Mouse (Mus musculus) MEL (cell line): ENCODE results near the gene Rag2.

Experiments used
- CTCF ChIP-seq, 3 experiments: IDR thresholded peaks in 2 of 3; conservative IDR thresholded peaks in 1 of 3; 2 replicates each; pipeline ENCODE4 v1.5.1; 2011 to 2012; ENCODE audit warnings: low read length in 3 of 3, low read depth in 2 of 3, mild to moderate bottlenecking in 2 of 3, improper control_type of control experiment in 1 of 3, inconsistent platforms in 1 of 3, mixed read lengths in 1 of 3, moderate library complexity in 1 of 3; ENCODE audit not compliant: control insufficient read depth in 1 of 3, insufficient read depth in 1 of 3, poor library complexity in 1 of 3, severe bottlenecking in 1 of 3
- E2F4 ChIP-seq: IDR thresholded peaks from 2 replicates; pipeline ENCODE4 v1.6.1; 2011; ENCODE audit warnings: low read depth, low read length, improper control_type of control experiment, borderline replicate concordance
- ELF1 ChIP-seq: IDR thresholded peaks from 2 replicates; pipeline ENCODE4 v1.6.1; 2014; ENCODE audit warnings: low read depth, mild to moderate bottlenecking, inconsistent platforms, low read length, improper control_type of control experiment, moderate library complexity
- EP300 ChIP-seq, 2 experiments: IDR thresholded peaks; 2 replicates each; pipeline ENCODE4 v1.6.1; 2011; ENCODE audit warnings: improper control_type of control experiment in 2 of 2, low read length in 2 of 2, low read depth in 1 of 2, mild to moderate bottlenecking in 1 of 2
- ETS1 ChIP-seq: IDR thresholded peaks from 2 replicates; pipeline ENCODE4 v1.6.1; 2012; ENCODE audit warnings: low read depth, mild to moderate bottlenecking, inconsistent platforms, low read length, improper control_type of control experiment, moderate library complexity
- NELFE ChIP-seq: IDR thresholded peaks from 2 replicates; pipeline ENCODE4 v1.6.1; 2011; ENCODE audit warnings: low read depth, low read length, improper control_type of control experiment
- NRF1 ChIP-seq: IDR thresholded peaks from 2 replicates; pipeline ENCODE4 v1.6.1; 2014; ENCODE audit warnings: low read depth, mild to moderate bottlenecking, inconsistent platforms, low read length, improper control_type of control experiment, moderate library complexity; ENCODE audit not compliant: poor library complexity, insufficient read depth, severe bottlenecking
- RCOR1 ChIP-seq: IDR thresholded peaks from 2 replicates; pipeline ENCODE4 v1.6.1; 2012; ENCODE audit warnings: low read depth, mild to moderate bottlenecking, inconsistent platforms, low read length, improper control_type of control experiment
- USF1 ChIP-seq: IDR thresholded peaks from 2 replicates; pipeline ENCODE4 v1.6.1; 2014; ENCODE audit warnings: low read depth, mild to moderate bottlenecking, inconsistent platforms, low read length, improper control_type of control experiment, moderate library complexity
- ZC3H11A ChIP-seq: IDR thresholded peaks from 2 replicates; pipeline ENCODE4 v1.6.1; 2012; ENCODE audit warnings: low read depth, mild to moderate bottlenecking, inconsistent platforms, low read length, improper control_type of control experiment

GRCm38 (mm10) chr2:101620899-101621298 lies 3.6 kb upstream of the Rag2 start:
- TF ChIP-seq ETS1 (no peak), ELF1 (no peak), EP300 (IDR thresholded peaks at IDR 0.05; ENCODE audit: low read depth in 1 of 2, low read length in 2 of 2) (no peak), E2F4 (no peak), CTCF (IDR thresholded peaks at IDR 0.05 in 2 of 3, conservative IDR thresholded peaks at IDR 0.05 in 1 of 3; ENCODE audit: control insufficient read depth in 1 of 3, insufficient read depth in 1 of 3, low read depth in 2 of 3, low read length in 3 of 3, poor library complexity in 1 of 3, severe bottlenecking in 1 of 3) (no peak), NRF1 (no peak), NELFE (no peak), ZC3H11A (no peak), RCOR1 (no peak), USF1 (no peak)
